Mouse (Mus musculus) embryo, embryonic 11.5 days (tissue): ENCODE data around the gene Lyrm4.
"Not testable (repeated sequence)": the region's sequence is repeated elsewhere in the genome, so short reads cannot be mapped to it uniquely, and the experiment has no call there.

Experiments used
- DNase-seq: peaks from one replicate; pipeline ENCODE4 v3.0.0-alpha.2; 2012; ENCODE audit warnings: low read depth, low spot score

The Lyrm4 gene

GRCm38 (mm10) chr13:35995696-35996426 lies 121.5 kb downstream of the Lyrm4 start:
- no peak for DNase-seq

- DNase-seq, result no peak
These were observed 122.1 kb downstream of the Lyrm4 start for GRCm38 (mm10) chr13:35995231-35995630.

- DNase-seq, result no peak
These were observed 123.3 kb downstream of the Lyrm4 start for GRCm38 (mm10) chr13:35994067-35994466.

GRCm38 (mm10) chr13:35991185-35991584 lies 126.1 kb downstream of the Lyrm4 start:
- not testable (repeated sequence) for DNase-seq

- no peak for DNase-seq
These were observed 128.0 kb downstream of the Lyrm4 start for GRCm38 (mm10) chr13:35989329-35989728.

- no peak for DNase-seq
These were observed 134.3 kb downstream of the Lyrm4 start for GRCm38 (mm10) chr13:35982985-35983384.

- no peak for DNase-seq
These were observed 136.9 kb downstream of the Lyrm4 start for GRCm38 (mm10) chr13:35980471-35980870.

- DNase-seq, result no peak
These were observed 140.4 kb downstream of the Lyrm4 start for GRCm38 (mm10) chr13:35976912-35977311.

GRCm38 (mm10) chr13:35969829-35970228 lies 147.5 kb downstream of the Lyrm4 start:
- no peak for DNase-seq

- no peak for DNase-seq
These were observed 147.9 kb downstream of the Lyrm4 start for GRCm38 (mm10) chr13:35969431-35969721.

- DNase-seq, result no peak
These were observed 148.5 kb downstream of the Lyrm4 start for GRCm38 (mm10) chr13:35968719-35969430.

- no peak for DNase-seq
These were observed 149.1 kb downstream of the Lyrm4 start for GRCm38 (mm10) chr13:35968131-35968718.

- no peak for DNase-seq
These were observed 149.6 kb downstream of the Lyrm4 start for GRCm38 (mm10) chr13:35967690-35968089.

- DNase-seq, result no peak
These were observed 153.7 kb downstream of the Lyrm4 start for GRCm38 (mm10) chr13:35963583-35963982.

GRCm38 (mm10) chr13:35959391-35960067 lies 157.8 kb downstream of the Lyrm4 start:
- no peak for DNase-seq

- no peak for DNase-seq
These were observed 158.8 kb downstream of the Lyrm4 start, which contains the start of gene Ppp1r3g for GRCm38 (mm10) chr13:35958539-35958938. TSS of gene Ppp1r3g (plus strand) at chr13:35958839.

GRCm38 (mm10) chr13:35949814-35950455 lies 167.4 kb downstream of the Lyrm4 start:
- no peak for DNase-seq

- peak; percentile 62 for DNase-seq
These were observed 169.8 kb downstream of the Lyrm4 start for GRCm38 (mm10) chr13:35947354-35948000.

GRCm38 (mm10) chr13:35946659-35947353 lies 170.5 kb downstream of the Lyrm4 start:
- DNase-seq, result no peak

- no peak for DNase-seq
These were observed 176.4 kb downstream of the Lyrm4 start for GRCm38 (mm10) chr13:35940934-35941333.
